ENCODE assay signal across 8 mouse cellular contexts in the genomic region with DNA sequence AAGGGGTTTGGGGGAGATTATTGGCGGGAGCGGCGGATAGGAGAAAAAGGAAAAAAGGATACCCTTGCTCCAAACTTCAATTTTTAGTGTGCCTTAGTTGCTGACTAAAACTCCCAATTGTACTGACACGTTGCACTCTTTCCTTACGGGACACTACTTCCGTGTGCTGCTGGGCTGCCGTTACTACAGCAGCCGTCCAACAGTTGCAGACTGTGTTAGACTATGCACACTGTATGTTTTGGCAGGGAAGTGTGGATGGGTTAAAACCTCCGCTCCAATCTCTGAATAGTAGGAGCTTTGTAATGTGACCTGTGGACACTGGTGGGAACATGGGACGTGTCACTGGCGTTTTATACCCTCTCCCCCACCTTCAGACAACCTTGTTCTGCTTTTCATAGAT. TPM values are rescaled to one million over a fixed set of nuclear protein-coding genes. Genes with fewer than 3 reads are reported as not detected.
DNase-seq lines count a peak whose midpoint lies in the region; ATAC-seq and TF ChIP-seq lines count a peak whose summit lies in the region.

No protein-coding gene starts in this region.

- peak overlapping the region; percentile 86 for H3K4me3 ChIP-seq in forebrain, postnatal 0 days (ENCODE audit: low read depth, low read length)
- peak overlapping the region; percentile 95 for H3K4me3 ChIP-seq in midbrain, embryonic 13.5 days (replicated peaks)

- H3K27me3 ChIP-seq in forebrain, postnatal 0 days (ENCODE audit: insufficient read depth, low read length), result no peaks in the 10 kb centered on the region
- H3K27me3 ChIP-seq in midbrain, embryonic 13.5 days, result no peaks in the 10 kb centered on the region

- no peaks in the 10 kb centered on the region for H3K36me3 ChIP-seq in forebrain, postnatal 0 days (ENCODE audit: insufficient read depth)
- H3K36me3 ChIP-seq in midbrain, embryonic 13.5 days, result peaks cover 10% of the 10 kb centered on the region

- ATAC-seq in CD4-positive, CD25-positive, alpha-beta regulatory T cell, adult 4 months, result no peak
- ATAC-seq in forebrain, postnatal 0 days, result no peak
- no peak for ATAC-seq in midbrain, embryonic 13.5 days

- H3K4me2 ChIP-seq in forebrain, postnatal 0 days (ENCODE audit: low read depth), result peak overlapping the region; percentile 74
- H3K4me2 ChIP-seq in midbrain, embryonic 13.5 days (replicated peaks), result peak overlapping the region; percentile 94

- H3K4me1 ChIP-seq in forebrain, postnatal 0 days (ENCODE audit: insufficient read depth), result peaks cover 4% of the 10 kb centered on the region; the same call in 1 of the 2 replicates
- peaks cover 24% of the 10 kb centered on the region for H3K4me1 ChIP-seq in midbrain, embryonic 13.5 days (replicated peaks)

- H3K27ac ChIP-seq in forebrain, postnatal 0 days (ENCODE audit: low read depth, low read length), result no peak overlapping the region
- no peak overlapping the region for H3K27ac ChIP-seq in midbrain, embryonic 13.5 days

- no peak for TF ChIP-seq CTCF in forebrain, postnatal 0 days (IDR thresholded peaks at IDR 0.05; ENCODE audit: low read depth)

- peak; percentile 45 for DNase-seq in CD4-positive, CD25-positive, alpha-beta regulatory T cell, adult 2 months (ENCODE audit: low read depth, low spot score)
- DNase-seq in adipocyte (ENCODE audit: low spot score), result peak; percentile 41
- peak; percentile 7 for DNase-seq in forebrain, postnatal 0 days
- peak; percentile 8 for DNase-seq in kidney, postnatal 14 days
- DNase-seq in layer of hippocampus, adult 18-20 months (ENCODE audit: low spot score in 2 of 2), result no peak
- DNase-seq in cerebellum, postnatal 10 days, result no peak

- H3K9me3 ChIP-seq in forebrain, postnatal 0 days (ENCODE audit: low read length), result no peaks in the 10 kb centered on the region
- no peaks in the 10 kb centered on the region for H3K9me3 ChIP-seq in midbrain, embryonic 13.5 days

- under 1% methylated on average over 11 of the region's 11 CpGs for WGBS in forebrain, postnatal 0 days
- 1% methylated on average over 11 of the region's 11 CpGs for WGBS in midbrain, embryonic 13.5 days

- H3K9ac ChIP-seq in forebrain, postnatal 0 days, result peak overlapping the region; percentile 97
- peak overlapping the region; percentile 99 for H3K9ac ChIP-seq in midbrain, embryonic 13.5 days (replicated peaks)

RNA-seq across cellular contexts. Expression of a gene that starts 0.9 kb away (rescaled TPM):
- 10 to 100 TPM; 13.3 to 18.2 TPM for polyA plus RNA-seq in CD4-positive, CD25-positive, alpha-beta regulatory T cell, adult 4 months (2017; shearing (Covaris generic))
- 7.8 and 11.8 TPM in 2 replicates for total RNA-seq in forebrain, postnatal 0 days (2014; rRNA removed)
- 4.1 and 5.7 TPM in 2 replicates for polyA plus RNA-seq in forebrain, postnatal 0 days (2015; fragmentation: Nextera tagmentation; extraction: Ambion mirVana)
- 12.9 and 13.1 TPM in 2 replicates for polyA plus RNA-seq in midbrain, embryonic 13.5 days (2015; fragmentation: Nextera tagmentation; extraction: Ambion mirVana)
- 1 to 10 TPM; 6.0 to 7.0 TPM for total RNA-seq in layer of hippocampus, adult 18-20 months (2021)

RNA-seq across cellular contexts. Expression of a gene that starts 1.4 kb away (rescaled TPM):
- polyA plus RNA-seq in CD4-positive, CD25-positive, alpha-beta regulatory T cell, adult 4 months (2017; shearing (Covaris generic)), result 10 to 100 TPM; 93.7 to 95.4 TPM
- total RNA-seq in forebrain, postnatal 0 days (2014; rRNA removed), result 95.6 and 111 TPM in 2 replicates
- polyA plus RNA-seq in forebrain, postnatal 0 days (2015; fragmentation: Nextera tagmentation; extraction: Ambion mirVana), result 159 and 163 TPM in 2 replicates
- polyA plus RNA-seq in midbrain, embryonic 13.5 days (2015; fragmentation: Nextera tagmentation; extraction: Ambion mirVana), result 269 and 271 TPM in 2 replicates
- total RNA-seq in layer of hippocampus, adult 18-20 months (2021), result 10 to 100 TPM; 55.8 to 62.4 TPM

Comparison
In these comparisons a context has a peak if more than half of its experiments do, and no peak if none do; other contexts are left out.
1. DNase-seq: peak in CD4-positive, CD25-positive, alpha-beta regulatory T cell, adult 2 months (single experiment), adipocyte (single experiment), forebrain, postnatal 0 days (single experiment) and kidney, postnatal 14 days (single experiment); none in layer of hippocampus, adult 18-20 months (0 of 2) and cerebellum, postnatal 10 days (0 of 2).